Mouse (Mus musculus) limb, embryonic 14.5 days (tissue): ENCODE measurements at regions not wholly inside any gene's neighbourhood (a gene's known extent, or its start where the extent isn't known, plus 50 kb on each side); places are given as distances from the start of the nearest gene placed in this dataset.

Experiments used
- ATAC-seq: fragments of 200-750 bp; cut with Nextera tagmentation; 2 replicates; pipeline ENCODE4 v1.8.0; 2017; ENCODE audit warnings: low read depth, moderate number of reproducible peaks, moderate TSS enrichment; ENCODE audit not compliant: low FRiP score
- DNase-seq: peaks from one replicate; pipeline ENCODE4 v3.0.0-alpha.2; 2015; ENCODE audit warnings: low spot score
- H3K27ac ChIP-seq: fragments of 300-500 bp; sonication (generic); replicated peaks from 2 replicates; pipeline ENCODE4 v1.5.1; 2014; ENCODE audit warnings: low read depth, mild to moderate bottlenecking, low read length, moderate library complexity, mixed read lengths
- H3K27me3 ChIP-seq: fragments of 300-500 bp; sonication (generic); 2 replicates; pipeline ENCODE4 v1.6.1; 2014; ENCODE audit warnings: low read length, mixed read lengths; ENCODE audit not compliant: control insufficient read depth, insufficient read depth
- H3K36me3 ChIP-seq: fragments of 300-500 bp; sonication (generic); 2 replicates; pipeline ENCODE4 v1.6.1; 2014; ENCODE audit warnings: mild to moderate bottlenecking, low read length, moderate library complexity, mixed read lengths; ENCODE audit not compliant: control insufficient read depth, insufficient read depth
- H3K4me1 ChIP-seq: fragments of 300-500 bp; sonication (generic); 2 replicates; pipeline ENCODE4 v1.6.1; 2014; ENCODE audit warnings: antibody characterized with exemption, low read length, mixed read lengths; ENCODE audit not compliant: control insufficient read depth, insufficient read depth
- H3K4me2 ChIP-seq: fragments of 300-500 bp; sonication (generic); replicated peaks from 2 replicates; pipeline ENCODE4 v1.6.1; 2014; ENCODE audit warnings: low read depth, mild to moderate bottlenecking, low read length, moderate library complexity; ENCODE audit not compliant: severe bottlenecking
- H3K4me3 ChIP-seq: fragments of 300-500 bp; sonication (generic); replicated peaks from 2 replicates; pipeline ENCODE4 v1.5.1; 2014; ENCODE audit warnings: low read length
- H3K9ac ChIP-seq: fragments of 300-500 bp; sonication (generic); 2 replicates; pipeline ENCODE4 v1.6.1; 2014; ENCODE audit warnings: mild to moderate bottlenecking, low read depth, low read length, moderate library complexity; ENCODE audit not compliant: severe bottlenecking
- H3K9me3 ChIP-seq: fragments of 300-500 bp; sonication (generic); 2 replicates; pipeline ENCODE4 v1.6.1; 2016; ENCODE audit warnings: low read length; ENCODE audit not compliant: control insufficient read depth
- POLR2A ChIP-seq: fragments of 200-500 bp; IDR thresholded peaks from 2 replicates; pipeline ENCODE4 v1.8.0; 2012; ENCODE audit warnings: inconsistent platforms, mild to moderate bottlenecking, moderate library complexity, borderline replicate concordance; ENCODE audit not compliant: insufficient read depth, insufficient read length; ENCODE audit errors: extremely low read depth
- WGBS: fragments of 180-500 bp; shearing (Covaris S2); extraction: QIAGEN DNeasy Blood & Tissue Kit; methylation state at CpG from one replicate; pipeline ENCODE4 v1.1.7; 2014; 5-methylcytosine and 5-hydroxymethylcytosine counted together

- Histone ChIP-seq H3K9me3 (no peaks in the 10 kb centered on the region), H3K9ac (no peak overlapping the region), H3K4me3 (no peak overlapping the region), H3K4me1 (no peaks in the 10 kb centered on the region), H3K4me2 (no peak overlapping the region), H3K36me3 (no peaks in the 10 kb centered on the region), H3K27me3 (no peaks in the 10 kb centered on the region), H3K27ac (no peak overlapping the region)
- no peak for DNase-seq
- WGBS, result 72% methylated on average over 1 of the region's 1 CpGs
- ATAC-seq, result no peak
- no peak for TF ChIP-seq POLR2A
Observed at GRCm38 (mm10) chr1:47112494-47112893, 219.8 kb upstream of the Slc39a10 start.

GRCm38 (mm10) chr1:47104055-47104454 lies 211.4 kb upstream of the Slc39a10 start:
- 41% methylated on average over 4 of the region's 4 CpGs for WGBS
- no peak overlapping the region for H3K4me2 ChIP-seq
- no peak overlapping the region for H3K27ac ChIP-seq
- TF ChIP-seq POLR2A, result no peak
- H3K4me1 ChIP-seq, result no peaks in the 10 kb centered on the region
- no peaks in the 10 kb centered on the region for H3K36me3 ChIP-seq
- ATAC-seq, result no peak
- H3K4me3 ChIP-seq, result no peak overlapping the region
- no peaks in the 10 kb centered on the region for H3K27me3 ChIP-seq
- no peak for DNase-seq
- H3K9me3 ChIP-seq, result no peaks in the 10 kb centered on the region
- H3K9ac ChIP-seq, result no peak overlapping the region

- ATAC-seq, result no peak
- no peak overlapping the region for H3K9ac ChIP-seq
- H3K9me3 ChIP-seq, result no peaks in the 10 kb centered on the region
- no peak overlapping the region for H3K27ac ChIP-seq
- H3K27me3 ChIP-seq, result no peaks in the 10 kb centered on the region
- no peaks in the 10 kb centered on the region for H3K4me1 ChIP-seq
- no peak overlapping the region for H3K4me3 ChIP-seq
- H3K4me2 ChIP-seq, result no peak overlapping the region
- no peaks in the 10 kb centered on the region for H3K36me3 ChIP-seq
- WGBS, result 42% methylated on average over 6 of the region's 6 CpGs
- DNase-seq, result no peak
- TF ChIP-seq POLR2A, result no peak
Observed at GRCm38 (mm10) chr1:47103321-47103988, 210.8 kb upstream of the Slc39a10 start.

GRCm38 (mm10) chr1:47097084-47097996 lies 204.7 kb upstream of the Slc39a10 start:
- H3K9me3 ChIP-seq, result no peaks in the 10 kb centered on the region
- WGBS, result 62% methylated on average over 7 of the region's 7 CpGs
- no peak overlapping the region for H3K4me2 ChIP-seq
- DNase-seq (no peak), ATAC-seq (no peak)
- no peaks in the 10 kb centered on the region for H3K4me1 ChIP-seq
- no peak overlapping the region for H3K9ac ChIP-seq
- H3K4me3 ChIP-seq, result no peak overlapping the region
- H3K27me3 ChIP-seq, result no peaks in the 10 kb centered on the region
- TF ChIP-seq POLR2A, result no peak
- no peak overlapping the region for H3K27ac ChIP-seq
- no peaks in the 10 kb centered on the region for H3K36me3 ChIP-seq

GRCm38 (mm10) chr1:47094498-47094897 lies 201.8 kb upstream of the Slc39a10 start:
- Histone ChIP-seq H3K9ac (no peak overlapping the region), H3K36me3 (no peaks in the 10 kb centered on the region), H3K4me1 (no peaks in the 10 kb centered on the region), H3K4me3 (no peak overlapping the region), H3K27ac (no peak overlapping the region), H3K4me2 (no peak overlapping the region), H3K27me3 (no peaks in the 10 kb centered on the region), H3K9me3 (no peaks in the 10 kb centered on the region)
- 48% methylated on average over 3 of the region's 3 CpGs for WGBS
- no peak for ATAC-seq
- no peak for TF ChIP-seq POLR2A
- DNase-seq, result no peak
